Mouse (Mus musculus) gastrocnemius, postnatal 25 days (tissue): ENCODE data around the gene Tgfbr3. TPM values are rescaled to one million over a fixed set of nuclear protein-coding genes. Genes with fewer than 3 reads are reported as not detected.
A peak's percentile ranks its signal among the peaks of the same experiment; 100 is the strongest.

Source experiments
- DNase-seq: peaks from one replicate; pipeline ENCODE4 v3.0.0; 2022
- long read RNA-seq, 2 experiments: library from polyadenylated mRNA; stranded (forward); transcript quantifications; one replicate each; pipeline ENCODE4 v2.0.0; 2021
- total RNA-seq, 2 experiments: library from RNA; stranded (reverse); gene quantifications; 1 replicate in 1 of 2; 2 replicates in 1 of 2; pipeline ENCODE4 v1.2.3; 2021

Gene Tgfbr3
- total RNA-seq = 10 to 100 TPM; 13.6 to 20.1 TPM
- long read RNA-seq, experiment 1, full-length matches to known transcripts = 1 of 3 reads
- long read RNA-seq, experiment 1, partial matches to known transcripts = 1 of 3 reads
- long read RNA-seq, experiment 1, other reads (novel, unspliced or antisense) = 1 of 3 reads
- long read RNA-seq, experiment 2, full-length matches to known transcripts = 6 of 9 reads
- long read RNA-seq, experiment 2, partial matches to known transcripts = 1 of 9 reads
- long read RNA-seq, experiment 2, other reads (novel, unspliced or antisense) = 2 of 9 reads

DNA sequence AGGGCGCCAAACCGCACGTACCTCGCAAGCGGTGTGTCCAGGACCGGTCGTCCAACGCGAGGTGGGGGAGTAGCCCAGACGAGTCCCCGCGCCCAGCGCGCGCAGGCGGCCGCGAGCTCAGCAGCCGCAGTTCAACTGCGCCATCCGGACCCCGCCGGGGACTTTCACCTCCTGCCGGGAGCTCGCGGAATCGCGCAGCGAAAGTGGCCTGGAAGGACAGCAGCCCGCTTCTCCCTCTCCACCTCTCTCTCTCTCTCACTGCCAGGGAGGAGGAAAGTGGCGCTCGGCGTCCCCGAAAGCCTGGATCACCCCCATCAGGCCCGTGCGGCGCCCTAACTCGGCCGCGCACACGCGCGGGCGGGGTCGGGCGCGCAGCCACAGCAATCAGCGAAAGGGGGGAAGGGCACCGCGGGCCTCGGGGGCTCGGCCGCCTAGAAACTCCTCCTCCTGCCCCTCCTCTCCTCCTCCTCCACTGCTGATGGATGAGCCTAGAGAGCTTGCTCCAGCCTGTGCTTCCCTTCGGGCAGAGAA lies at the start of gene Tgfbr3:
Gene Tgfbr3, minus strand, starts transcription at position 396 of the 531 bp plus-strand sequence.
- peak; percentile 89 for DNase-seq

GRCm38 (mm10) chr5:107330916-107331421 lies 41.5 kb upstream of the Tgfbr3 start, which contains the start of gene Brdt:
Brdt (plus strand) TSS chr5:107331159.
- no peak for DNase-seq

DNA sequence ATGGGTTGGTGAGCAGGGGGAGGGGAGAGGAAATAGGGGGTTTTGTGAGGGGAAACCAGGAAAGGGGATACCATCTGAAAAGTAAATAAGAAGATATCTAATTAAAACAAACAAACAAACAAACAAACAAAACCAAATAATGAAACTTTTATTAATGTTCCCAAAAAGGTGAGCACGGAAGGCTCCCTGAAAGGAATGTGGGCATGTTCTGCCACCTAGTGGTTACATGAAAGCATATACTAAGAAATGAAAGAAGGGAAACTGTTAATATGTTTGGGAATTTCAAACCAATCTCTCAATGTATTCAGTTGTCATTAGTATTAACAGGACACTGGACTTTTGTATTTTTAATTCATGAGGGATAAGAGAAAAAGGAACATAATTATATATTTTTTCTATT lies 31.3 kb upstream of the Tgfbr3 start:
- DNase-seq = no peak

GRCm38 (mm10) chr5:107317141-107317540 lies 27.7 kb upstream of the Tgfbr3 start:
- no peak for DNase-seq

- no peak for DNase-seq
Measured at GRCm38 (mm10) chr5:107307432-107307831, 18.0 kb upstream of the Tgfbr3 start.

DNA sequence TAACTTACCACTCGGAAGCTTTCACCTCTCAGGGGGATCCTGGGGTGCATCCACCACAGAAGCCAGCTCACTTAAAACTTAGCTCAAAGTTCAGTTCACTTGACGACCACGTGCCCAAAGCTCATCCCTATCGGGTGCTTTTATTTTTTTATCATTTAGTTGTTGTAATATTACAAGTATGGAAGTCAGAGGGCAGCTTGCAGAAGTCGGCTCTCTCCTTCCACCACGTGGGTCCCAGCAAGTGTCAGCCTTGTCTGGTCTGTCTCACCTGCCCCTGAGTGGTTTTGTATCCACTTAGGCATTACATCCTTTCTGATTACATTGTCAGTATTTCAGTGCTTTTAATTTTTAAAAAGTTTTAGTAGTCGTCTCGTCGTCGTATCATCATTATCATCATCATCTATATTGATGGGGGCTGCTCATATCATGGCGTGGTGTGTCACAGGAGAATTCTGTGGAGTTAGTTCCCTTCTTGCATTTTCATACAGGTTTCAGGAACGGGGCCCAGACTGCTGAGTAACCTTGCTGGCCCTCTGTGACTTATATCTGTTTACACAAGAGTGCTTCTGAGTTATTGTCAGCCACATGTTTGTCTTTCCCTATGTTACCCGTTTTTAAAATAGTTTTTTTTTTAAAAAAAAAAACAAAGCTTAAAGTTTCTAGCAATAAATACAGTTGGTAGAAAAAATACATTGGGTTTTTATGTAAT lies 14.8 kb upstream of the Tgfbr3 start:
- no peak for DNase-seq

DNA sequence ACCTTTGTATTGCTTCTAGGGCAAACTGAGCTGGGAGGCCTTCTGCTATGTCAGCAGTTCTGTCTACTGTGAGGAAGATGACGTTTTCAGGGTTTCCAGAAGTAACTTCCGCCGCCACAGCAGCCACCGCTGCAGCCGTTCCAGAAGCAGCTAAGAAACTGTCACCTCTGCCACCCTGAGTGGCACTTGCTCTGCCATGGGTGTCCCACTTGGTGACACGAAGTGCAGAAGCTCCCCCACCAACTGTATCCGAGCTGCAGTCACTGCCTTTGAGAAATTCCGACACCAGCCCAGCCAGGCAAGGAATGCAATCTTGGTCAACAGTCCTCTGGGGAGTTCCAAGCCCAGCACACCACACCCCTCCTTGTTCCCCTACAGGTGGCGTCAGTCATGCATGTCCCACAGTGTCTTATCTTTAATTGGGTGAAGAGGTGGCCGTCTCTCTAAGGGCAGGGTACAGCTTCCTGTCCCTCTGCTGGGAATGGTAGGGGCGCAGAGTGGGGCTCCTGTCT lies 14.0 kb upstream of the Tgfbr3 start:
- DNase-seq = no peak

GRCm38 (mm10) chr5:107298854-107299253 lies 9.4 kb upstream of the Tgfbr3 start:
- no peak for DNase-seq

GRCm38 (mm10) chr5:107296512-107297322 lies 7.3 kb upstream of the Tgfbr3 start:
- DNase-seq = no peak

- DNase-seq = no peak
Measured at GRCm38 (mm10) chr5:107295817-107296511, 6.5 kb upstream of the Tgfbr3 start.

GRCm38 (mm10) chr5:107295061-107295816 lies 5.8 kb upstream of the Tgfbr3 start:
- no peak for DNase-seq

GRCm38 (mm10) chr5:107294041-107294440 lies 4.6 kb upstream of the Tgfbr3 start:
- DNase-seq = no peak

DNA sequence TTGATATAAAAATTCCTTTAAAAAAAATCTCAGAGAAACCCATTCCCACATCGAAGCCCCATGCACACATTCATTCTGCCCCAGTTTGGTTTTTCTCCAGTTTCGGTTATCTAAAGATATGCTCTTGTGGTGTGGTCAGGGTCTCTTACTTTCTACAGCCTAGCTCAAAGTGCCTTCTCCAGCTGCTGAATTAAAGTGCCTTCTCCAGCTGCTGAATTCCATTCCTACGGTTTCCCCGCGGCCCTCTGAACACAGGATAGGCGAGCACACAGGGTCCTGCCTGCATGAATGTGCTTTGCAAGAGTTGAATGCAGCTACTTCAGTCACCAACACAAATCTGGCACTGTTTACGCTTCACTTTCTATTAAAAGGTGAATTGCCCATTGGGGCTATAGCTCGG lies 557 bp upstream of the Tgfbr3 start:
- DNase-seq = no peak

GRCm38 (mm10) chr5:107288427-107289233 lies 799 bp downstream of the Tgfbr3 start:
- DNase-seq = peak; percentile 42

DNA sequence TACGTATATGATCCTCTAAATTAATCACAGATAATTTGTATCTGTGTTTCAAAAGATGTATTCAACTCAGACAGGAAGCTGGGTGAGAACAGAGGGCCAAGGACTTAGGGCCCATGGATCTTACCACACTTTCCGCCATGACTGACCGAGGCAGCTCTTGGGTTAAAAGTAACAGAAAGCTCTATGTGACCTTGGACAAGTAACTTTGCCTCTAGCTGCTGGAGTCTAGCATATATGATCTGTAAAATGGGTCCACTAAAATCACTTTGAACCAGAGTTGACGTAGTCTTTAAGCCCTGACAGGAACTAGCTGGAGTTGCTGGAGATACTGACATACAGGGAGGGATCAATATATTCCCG lies 1.5 kb downstream of the Tgfbr3 start:
- DNase-seq = no peak

GRCm38 (mm10) chr5:107287254-107287907 lies 2.0 kb downstream of the Tgfbr3 start:
- peak; percentile 34 for DNase-seq

DNA sequence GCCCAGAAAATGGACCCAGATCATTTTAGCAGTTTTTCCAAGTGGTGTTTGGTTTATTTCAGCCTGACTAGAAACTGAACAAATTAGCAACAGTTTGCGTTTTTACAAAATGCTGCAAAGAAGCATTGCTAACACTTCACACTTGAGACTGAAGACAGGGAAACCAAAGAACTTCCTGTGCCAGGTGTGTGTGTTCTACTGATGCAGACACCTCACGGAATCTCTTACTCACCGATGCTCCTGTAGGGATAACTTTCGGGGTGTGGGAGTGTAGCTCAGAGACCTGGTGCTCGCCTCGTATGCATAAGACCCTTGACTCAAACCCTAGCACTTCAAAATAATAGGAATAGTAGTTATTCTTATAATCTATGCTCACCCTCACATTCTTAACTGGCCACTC lies 3.9 kb downstream of the Tgfbr3 start:
- DNase-seq = no peak

GRCm38 (mm10) chr5:107283935-107284524 lies 5.4 kb downstream of the Tgfbr3 start:
- peak; percentile 70 for DNase-seq
